Mouse (Mus musculus) ZHBTc4 (cell line): ENCODE results near the gene Ces1b.

Source experiments
- DNase-seq: peaks from one replicate; pipeline ENCODE4 v3.0.0-alpha.2; 2011; ENCODE audit warnings: low read depth, low spot score

Gene Ces1b

GRCm38 (mm10) chr8:93010286-93010685, 69.5 kb downstream of the Ces1b start:
- DNase-seq = peak; percentile 75
